Mouse (Mus musculus): ENCODE measurements around the gene Adcy7. TPM values are rescaled to one million over a fixed set of nuclear protein-coding genes. Genes with fewer than 3 reads are reported as not detected.

Adcy7 gene
- polyA plus RNA-seq, 1 experiment from 2014 or later, result 5.2 TPM

- Histone ChIP-seq H3K36me3 (ENCODE audit: control insufficient read depth, insufficient read depth, low read length) (peaks cover 3% of the 10 kb centered on the region; the same call in 1 of the 2 replicates), H3K4me3 (ENCODE audit: low read depth, low read length) (no peak overlapping the region), H3K4me2 (replicated peaks; ENCODE audit: low read depth) (no peak overlapping the region), H3K4me1 (replicated peaks; ENCODE audit: control insufficient read depth, insufficient read depth) (no peaks in the 10 kb centered on the region), H3K9me3 (ENCODE audit: control insufficient read depth, low read length) (no peaks in the 10 kb centered on the region), H3K27me3 (ENCODE audit: control insufficient read depth, insufficient read depth, low read length) (no peaks in the 10 kb centered on the region), H3K9ac (ENCODE audit: low read length) (no peak overlapping the region), H3K27ac (replicated peaks) (no peak overlapping the region)
- ATAC-seq (ENCODE audit: low FRiP score, low TSS enrichment) (no peak), DNase-seq (ENCODE audit: low spot score) (peak; percentile 12)
- TF ChIP-seq EP300 (optimal IDR thresholded peaks at IDR 0.05) (no peak), CTCF (IDR thresholded peaks at IDR 0.05; ENCODE audit: low read depth) (no peak)
- WGBS, result 70% methylated on average over 11 of the region's 11 CpGs
Observed at GRCm38 (mm10) chr8:88324760-88325159, 52.6 kb downstream of the Adcy7 start.

GRCm38 (mm10) chr8:88325251-88325650, 53.0 kb downstream of the Adcy7 start:
- ATAC-seq (ENCODE audit: low FRiP score, low TSS enrichment) (no peak; the same call in 1 of the 2 replicates), DNase-seq (ENCODE audit: low spot score) (peak; percentile 12)
- Histone ChIP-seq H3K27me3 (ENCODE audit: control insufficient read depth, insufficient read depth, low read length) (no peaks in the 10 kb centered on the region), H3K4me1 (replicated peaks; ENCODE audit: control insufficient read depth, insufficient read depth) (no peaks in the 10 kb centered on the region), H3K4me3 (ENCODE audit: low read depth, low read length) (no peak overlapping the region), H3K4me2 (replicated peaks; ENCODE audit: low read depth) (no peak overlapping the region), H3K27ac (replicated peaks) (no peak overlapping the region; the same call in 1 of the 2 replicates), H3K9ac (ENCODE audit: low read length) (no peak overlapping the region), H3K36me3 (ENCODE audit: control insufficient read depth, insufficient read depth, low read length) (peaks cover 3% of the 10 kb centered on the region; the same call in 1 of the 2 replicates), H3K9me3 (ENCODE audit: control insufficient read depth, low read length) (no peaks in the 10 kb centered on the region)
- 24% methylated on average over 5 of the region's 5 CpGs for WGBS
- no peak for TF ChIP-seq CTCF (IDR thresholded peaks at IDR 0.05; ENCODE audit: low read depth)
- TF ChIP-seq EP300 (optimal IDR thresholded peaks at IDR 0.05), result no peak

- Histone ChIP-seq H3K27me3 (ENCODE audit: control insufficient read depth, insufficient read depth, low read length) (no peaks in the 10 kb centered on the region), H3K27ac (replicated peaks) (no peak overlapping the region), H3K4me1 (replicated peaks; ENCODE audit: control insufficient read depth, insufficient read depth) (no peaks in the 10 kb centered on the region), H3K9me3 (ENCODE audit: control insufficient read depth, low read length) (no peaks in the 10 kb centered on the region), H3K9ac (ENCODE audit: low read length) (no peak overlapping the region), H3K4me3 (ENCODE audit: low read depth, low read length) (no peak overlapping the region), H3K4me2 (replicated peaks; ENCODE audit: low read depth) (no peak overlapping the region), H3K36me3 (ENCODE audit: control insufficient read depth, insufficient read depth, low read length) (peaks cover 3% of the 10 kb centered on the region; the same call in 1 of the 2 replicates)
- DNase-seq (ENCODE audit: low spot score) (no peak), ATAC-seq (ENCODE audit: low FRiP score, low TSS enrichment) (no peak)
- 74% methylated on average over 5 of the region's 5 CpGs for WGBS
- TF ChIP-seq EP300 (optimal IDR thresholded peaks at IDR 0.05) (no peak), CTCF (IDR thresholded peaks at IDR 0.05; ENCODE audit: low read depth) (no peak)
Observed at GRCm38 (mm10) chr8:88325795-88326194, 53.6 kb downstream of the Adcy7 start.

- H3K4me3 ChIP-seq (ENCODE audit: low read depth, low read length), result no peak overlapping the region
- TF ChIP-seq EP300 (optimal IDR thresholded peaks at IDR 0.05), result no peak
- TF ChIP-seq CTCF (IDR thresholded peaks at IDR 0.05; ENCODE audit: low read depth), result no peak
- no peak overlapping the region for H3K27ac ChIP-seq (replicated peaks)
- WGBS, result 94% methylated on average over 12 of the region's 12 CpGs
- H3K36me3 ChIP-seq (ENCODE audit: control insufficient read depth, insufficient read depth, low read length), result peaks cover 3% of the 10 kb centered on the region; the same call in 1 of the 2 replicates
- no peak for DNase-seq (ENCODE audit: low spot score)
- no peak overlapping the region for H3K4me2 ChIP-seq (replicated peaks; ENCODE audit: low read depth)
- no peaks in the 10 kb centered on the region for H3K4me1 ChIP-seq (replicated peaks; ENCODE audit: control insufficient read depth, insufficient read depth)
- H3K27me3 ChIP-seq (ENCODE audit: control insufficient read depth, insufficient read depth, low read length), result no peaks in the 10 kb centered on the region
- ATAC-seq (ENCODE audit: low FRiP score, low TSS enrichment), result no peak
- no peak overlapping the region for H3K9ac ChIP-seq (ENCODE audit: low read length)
- no peaks in the 10 kb centered on the region for H3K9me3 ChIP-seq (ENCODE audit: control insufficient read depth, low read length)
Observed at GRCm38 (mm10) chr8:88326328-88326727, 54.1 kb downstream of the Adcy7 start.

- H3K9ac ChIP-seq (ENCODE audit: low read length), result no peak overlapping the region
- TF ChIP-seq EP300 (optimal IDR thresholded peaks at IDR 0.05), result peak; percentile 35
- TF ChIP-seq CTCF (IDR thresholded peaks at IDR 0.05; ENCODE audit: low read depth), result no peak
- H3K27ac ChIP-seq (replicated peaks), result peak overlapping the region; percentile 19; the same call in 1 of the 2 replicates
- peaks cover 19% of the 10 kb centered on the region for H3K36me3 ChIP-seq (ENCODE audit: control insufficient read depth, insufficient read depth, low read length)
- no peaks in the 10 kb centered on the region for H3K9me3 ChIP-seq (ENCODE audit: control insufficient read depth, low read length)
- WGBS, result 67% methylated on average over 6 of the region's 6 CpGs
- H3K27me3 ChIP-seq (ENCODE audit: control insufficient read depth, insufficient read depth, low read length), result no peaks in the 10 kb centered on the region
- no peak overlapping the region for H3K4me2 ChIP-seq (replicated peaks; ENCODE audit: low read depth)
- DNase-seq (ENCODE audit: low spot score), result no peak
- no peak overlapping the region for H3K4me3 ChIP-seq (ENCODE audit: low read depth, low read length)
- ATAC-seq (ENCODE audit: low FRiP score, low TSS enrichment), result peak; percentile 18; the same call in 1 of the 2 replicates
- H3K4me1 ChIP-seq (replicated peaks; ENCODE audit: control insufficient read depth, insufficient read depth), result no peaks in the 10 kb centered on the region
Observed at GRCm38 (mm10) chr8:88328689-88329088, 56.5 kb downstream of the Adcy7 start.

GRCm38 (mm10) chr8:88330816-88331215, 58.6 kb downstream of the Adcy7 start:
- DNase-seq (ENCODE audit: low spot score), result no peak
- H3K4me3 ChIP-seq (ENCODE audit: low read depth, low read length), result no peak overlapping the region
- H3K4me1 ChIP-seq (replicated peaks; ENCODE audit: control insufficient read depth, insufficient read depth), result no peaks in the 10 kb centered on the region
- H3K27me3 ChIP-seq (ENCODE audit: control insufficient read depth, insufficient read depth, low read length), result no peaks in the 10 kb centered on the region
- no peak overlapping the region for H3K9ac ChIP-seq (ENCODE audit: low read length)
- H3K36me3 ChIP-seq (ENCODE audit: control insufficient read depth, insufficient read depth, low read length), result peaks cover 28% of the 10 kb centered on the region
- 83% methylated on average over 3 of the region's 3 CpGs for WGBS
- H3K4me2 ChIP-seq (replicated peaks; ENCODE audit: low read depth), result no peak overlapping the region
- TF ChIP-seq CTCF (IDR thresholded peaks at IDR 0.05; ENCODE audit: low read depth) (no peak), EP300 (optimal IDR thresholded peaks at IDR 0.05) (no peak)
- H3K27ac ChIP-seq (replicated peaks), result no peak overlapping the region
- no peaks in the 10 kb centered on the region for H3K9me3 ChIP-seq (ENCODE audit: control insufficient read depth, low read length)
- ATAC-seq (ENCODE audit: low FRiP score, low TSS enrichment), result no peak

Measured in stomach, postnatal 0 days (tissue).